Mouse (Mus musculus) central nervous system, embryonic 11.5 days (tissue): ENCODE measurements around the gene Rnf43. TPM values are rescaled to one million over a fixed set of nuclear protein-coding genes. Genes with fewer than 3 reads are reported as not detected.

Experiments
- polyA plus RNA-seq: library from polyadenylated mRNA; depleted of rRNA; stranded (reverse); fragments of >200 nt; gene quantifications from 2 replicates; pipeline ENCODE4 v1.2.3, GENCODE M21; 2012; rRNA removed

The Rnf43 gene
- 1.8 and 3.5 TPM in 2 replicates for polyA plus RNA-seq

GRCm38 (mm10) chr11:87662407-87662806, at the start of gene Rnf43:
Rnf43 (plus strand) TSS chr11:87662722.

GRCm38 (mm10) chr11:87616790-87617474, 45.6 kb upstream of the Rnf43 start, which contains the start of gene Hsf5:
Hsf5 (plus strand) TSS chr11:87617164.

GRCm38 (mm10) chr11:87737175-87737740, 74.7 kb downstream of the Rnf43 start, which contains the start of gene Supt4a:
Supt4a (plus strand) TSS chr11:87737552.

GRCm38 (mm10) chr11:87760301-87761081, 98.0 kb downstream of the Rnf43 start, which contains the start of gene Tspoap1:
Tspoap1 (plus strand) TSS chr11:87760541.

Other genes with a start within 250 kb of the Rnf43 start
- not detected in 2 replicates for gene Gm11492, start 96.1 kb upstream of the Rnf43 start, polyA plus RNA-seq
- 11.0 and 14.8 TPM in 2 replicates for gene Sept4, start 93.8 kb upstream of the Rnf43 start, polyA plus RNA-seq
- gene Mtmr4, start 70.6 kb upstream of the Rnf43 start, polyA plus RNA-seq: 47.7 and 54.7 TPM in 2 replicates
- gene Hsf5, start 45.6 kb upstream of the Rnf43 start, polyA plus RNA-seq: 0.12 and 0.26 TPM in 2 replicates
- gene Supt4a, start 74.8 kb downstream of the Rnf43 start, polyA plus RNA-seq: 113 and 163 TPM in 2 replicates
- 27.5 and 56.0 TPM in 2 replicates for gene Tspoap1, start 97.8 kb downstream of the Rnf43 start, polyA plus RNA-seq
- 4.9 and 5.0 TPM in 2 replicates for gene Mpo, start 130.9 kb downstream of the Rnf43 start, polyA plus RNA-seq
- 0.26 and 0.28 TPM in 2 replicates for gene Lpo, start 165.6 kb downstream of the Rnf43 start, polyA plus RNA-seq
- 24.2 and 24.6 TPM in 2 replicates for gene Mks1, start 190.5 kb downstream of the Rnf43 start, polyA plus RNA-seq
- 0.35 and 0.50 TPM in 2 replicates for gene Epx, start 212.8 kb downstream of the Rnf43 start, polyA plus RNA-seq
- not detected in 2 replicates for gene Olfr462, start 229.5 kb downstream of the Rnf43 start, polyA plus RNA-seq
- not detected in 2 replicates for gene Olfr463, start 234.7 kb downstream of the Rnf43 start, polyA plus RNA-seq